Mouse (Mus musculus) erythroblast, embryonic 14.5 days (primary cell): ENCODE data around the gene Dcaf1.

ENCODE experiments used
- GATA1 ChIP-seq: IDR thresholded peaks from 2 replicates; pipeline ENCODE4 v1.6.1; 2012; ENCODE audit warnings: low read length, inconsistent platforms, mixed read lengths
- TAL1 ChIP-seq: IDR thresholded peaks from 3 replicates; pipeline ENCODE4 v1.6.1; 2012; ENCODE audit warnings: low read length, inconsistent platforms, mixed read lengths

DNA sequence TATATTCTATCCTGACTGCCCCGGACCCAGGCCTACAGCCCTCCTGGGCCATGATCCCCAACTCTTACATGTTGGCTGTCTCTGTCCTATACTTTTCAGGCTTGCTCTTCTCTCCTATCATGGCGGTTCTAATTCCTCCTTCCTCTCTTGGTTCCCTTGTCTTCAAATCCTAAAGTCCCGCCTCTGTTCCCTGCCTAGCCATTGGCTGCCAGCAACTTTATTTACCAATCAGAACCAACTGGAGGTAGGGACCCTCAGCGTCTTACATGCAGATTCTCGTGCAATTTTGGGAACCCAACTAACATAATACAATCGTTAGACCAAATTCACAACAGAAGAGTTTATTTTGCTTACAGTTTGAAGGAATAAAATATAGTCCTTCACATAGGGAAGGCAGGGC is 21.1 kb downstream of the Dcaf1 start:
- TF ChIP-seq TAL1 (no peak), GATA1 (no peak)
